Mouse (Mus musculus) splenic B cell, adult 2 months (primary cell): Measurements from ENCODE around the gene Hint2.

ENCODE experiments used
- DNase-seq: peaks from one replicate; pipeline ENCODE4 v3.0.0-alpha.2; 2011; ENCODE audit warnings: low read depth, low spot score
- H3K27me3 ChIP-seq: 2 replicates; pipeline ENCODE4 v1.6.1; 2012; ENCODE audit warnings: mild to moderate bottlenecking, low read length, moderate library complexity, mixed read lengths; ENCODE audit not compliant: control insufficient read depth, poor library complexity, insufficient read depth, severe bottlenecking
- H3K36me3 ChIP-seq: 2 replicates; pipeline ENCODE4 v1.6.1; 2012; ENCODE audit warnings: mild to moderate bottlenecking, low read length, moderate library complexity, mixed read lengths; ENCODE audit not compliant: control insufficient read depth, poor library complexity, insufficient read depth, severe bottlenecking

The Hint2 gene

DNA sequence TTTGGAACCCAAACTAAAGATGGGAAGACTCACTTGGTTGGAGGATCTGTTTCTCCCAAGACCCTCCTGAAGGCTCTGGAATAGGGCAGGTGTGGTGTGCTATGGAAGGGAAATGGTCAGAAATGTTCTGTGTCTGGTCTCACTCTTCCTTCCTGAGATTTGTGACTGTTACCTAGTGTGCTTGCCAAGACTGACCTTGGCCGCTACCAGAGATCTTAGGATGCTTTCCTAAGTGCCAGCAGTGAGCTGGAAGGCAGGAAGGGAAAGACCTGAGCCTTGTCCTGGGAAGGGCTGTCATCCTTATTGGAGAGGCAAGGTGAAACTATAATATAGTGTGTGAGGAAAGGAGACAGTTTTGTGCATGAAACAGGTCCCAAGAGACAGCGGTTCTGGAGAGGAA, 22.5 kb downstream of the Hint2 start:
- DNase-seq = no peak
- Histone ChIP-seq H3K27me3 (no peaks in the 10 kb centered on the region), H3K36me3 (no peaks in the 10 kb centered on the region)

DNA sequence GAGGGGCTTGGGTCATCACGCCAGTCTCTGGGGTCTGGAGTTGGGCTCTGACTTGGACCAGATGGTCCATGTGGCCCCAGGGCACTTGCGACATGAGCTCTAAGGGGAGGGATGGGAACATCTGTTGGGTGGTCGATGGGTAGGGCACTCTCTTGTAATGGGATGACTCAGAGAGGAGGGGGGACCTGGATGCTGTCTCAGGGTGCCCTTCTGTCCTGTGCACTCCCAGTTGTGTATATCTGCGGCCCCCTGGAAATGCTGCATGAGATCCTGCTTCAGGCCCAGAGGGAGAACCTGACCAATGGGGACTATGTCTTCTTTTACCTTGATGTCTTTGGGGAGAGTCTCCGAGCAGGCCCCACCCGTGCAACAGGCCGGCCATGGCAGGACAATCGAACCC, 23.0 kb downstream of the Hint2 start:
- H3K36me3 ChIP-seq = no peaks in the 10 kb centered on the region
- H3K27me3 ChIP-seq = no peaks in the 10 kb centered on the region
- DNase-seq = no peak

DNA sequence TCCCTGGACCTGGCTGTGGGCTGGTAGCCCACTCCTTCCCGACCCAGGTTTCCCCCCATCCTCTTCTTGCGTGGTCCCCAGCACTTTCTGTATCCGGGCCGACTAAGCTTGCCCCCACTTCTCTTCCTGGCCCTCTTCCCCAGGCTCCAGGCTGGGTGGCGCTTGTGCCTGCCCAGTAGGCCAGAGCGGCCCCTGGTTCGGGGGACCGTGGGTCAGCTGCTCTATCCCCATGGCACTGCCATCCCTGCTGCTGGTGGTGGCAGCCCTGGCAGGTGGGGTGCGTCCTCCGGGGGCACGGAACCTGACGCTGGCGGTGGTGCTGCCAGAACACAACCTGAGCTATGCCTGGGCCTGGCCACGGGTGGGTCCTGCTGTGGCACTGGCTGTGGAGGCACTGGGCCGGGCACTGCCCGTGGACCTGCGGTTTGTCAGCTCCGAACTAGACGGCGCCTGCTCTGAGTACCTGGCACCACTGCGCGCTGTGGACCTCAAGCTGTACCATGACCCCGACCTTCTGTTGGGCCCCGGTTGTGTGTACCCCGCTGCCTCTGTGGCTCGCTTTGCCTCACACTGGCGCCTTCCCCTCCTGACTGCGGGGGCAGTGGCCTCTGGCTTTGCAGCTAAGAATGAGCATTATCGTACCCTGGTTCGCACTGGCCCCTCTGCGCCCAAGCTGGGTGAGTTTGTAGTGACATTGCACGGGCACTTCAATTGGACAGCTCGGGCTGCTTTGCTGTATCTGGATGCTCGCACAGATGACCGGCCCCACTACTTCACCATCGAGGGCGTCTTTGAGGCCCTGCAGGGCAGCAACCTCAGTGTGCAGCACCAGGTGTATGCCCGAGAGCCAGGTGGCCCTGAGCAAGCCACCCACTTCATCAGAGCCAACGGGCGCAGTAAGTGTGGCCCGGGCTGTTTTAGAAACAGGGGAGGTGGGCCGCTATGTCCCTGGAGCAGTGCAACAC, 24.0 kb downstream of the Hint2 start:
- Histone ChIP-seq H3K27me3 (no peaks in the 10 kb centered on the region), H3K36me3 (no peaks in the 10 kb centered on the region)
- no peak for DNase-seq

DNA sequence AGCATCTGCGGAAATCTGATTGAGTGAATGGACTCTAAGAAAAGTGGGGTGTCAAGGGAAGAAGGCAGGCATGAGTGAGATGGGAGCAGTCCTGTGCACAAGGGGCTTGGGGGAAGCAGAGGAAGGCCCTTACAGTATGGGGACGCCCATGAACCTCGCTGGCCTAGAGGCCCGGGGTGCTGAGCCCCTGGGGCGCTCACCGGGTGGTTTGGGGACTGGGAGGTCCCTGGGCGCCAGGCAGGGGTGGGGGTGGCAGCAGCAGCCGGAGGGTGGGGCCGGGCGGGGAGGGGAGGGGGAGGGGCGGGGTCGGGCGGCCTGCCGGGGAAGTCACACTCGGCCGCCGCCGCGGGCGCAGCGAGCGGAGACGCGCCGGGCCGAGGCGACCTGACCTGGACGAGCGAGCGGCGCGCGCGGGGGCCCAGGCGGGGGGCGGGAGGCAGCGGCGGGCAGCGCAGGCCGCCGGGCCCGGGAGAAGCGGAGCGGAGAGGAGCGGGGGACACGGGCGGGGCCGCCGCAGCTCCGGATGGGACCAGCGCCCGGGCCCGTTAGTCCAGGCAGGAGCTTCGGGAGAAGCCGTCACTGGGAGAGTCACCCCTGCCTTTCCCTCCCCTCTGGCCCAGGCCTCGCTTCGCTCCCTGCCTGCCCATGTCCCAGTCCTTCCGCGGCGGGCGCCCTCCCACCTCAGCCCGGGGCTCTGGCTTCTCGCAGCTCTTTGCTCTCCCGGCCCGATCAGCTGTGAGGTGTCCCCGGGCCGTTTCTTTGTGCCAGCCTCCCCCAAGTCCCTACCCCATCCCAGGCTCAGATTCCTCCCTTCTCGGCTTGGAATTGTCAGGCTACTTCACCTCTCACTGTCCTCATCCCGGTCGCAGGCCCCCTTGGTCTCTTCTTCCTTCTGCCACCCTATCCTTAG, 25.0 kb downstream of the Hint2 start, which contains the start of gene Npr2:
Npr2 (plus strand) TSS at position 890 of the 910 bp plus-strand sequence.
- Histone ChIP-seq H3K36me3 (no peaks in the 10 kb centered on the region), H3K27me3 (no peaks in the 10 kb centered on the region)
- no peak for DNase-seq

DNA sequence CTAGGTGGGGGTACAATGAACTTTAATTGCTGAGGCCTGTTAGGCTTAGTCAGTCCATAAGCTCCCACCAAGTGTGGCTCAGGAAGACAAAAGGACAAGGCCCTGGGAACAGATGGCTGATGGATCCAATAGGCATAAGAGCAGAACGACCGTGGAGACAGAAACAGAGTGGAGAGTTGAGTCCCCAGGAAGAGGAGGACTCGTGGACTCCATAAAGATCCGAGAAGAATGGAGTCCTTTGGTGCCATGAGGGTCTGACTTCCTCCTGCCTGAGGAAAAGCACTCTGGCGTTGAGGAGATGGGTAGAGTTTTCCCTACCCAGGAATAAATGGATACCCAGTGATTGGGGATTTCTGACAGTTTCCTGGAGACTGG, 25.6 kb downstream of the Hint2 start:
- H3K27me3 ChIP-seq = no peaks in the 10 kb centered on the region
- DNase-seq = no peak
- H3K36me3 ChIP-seq = no peaks in the 10 kb centered on the region

DNA sequence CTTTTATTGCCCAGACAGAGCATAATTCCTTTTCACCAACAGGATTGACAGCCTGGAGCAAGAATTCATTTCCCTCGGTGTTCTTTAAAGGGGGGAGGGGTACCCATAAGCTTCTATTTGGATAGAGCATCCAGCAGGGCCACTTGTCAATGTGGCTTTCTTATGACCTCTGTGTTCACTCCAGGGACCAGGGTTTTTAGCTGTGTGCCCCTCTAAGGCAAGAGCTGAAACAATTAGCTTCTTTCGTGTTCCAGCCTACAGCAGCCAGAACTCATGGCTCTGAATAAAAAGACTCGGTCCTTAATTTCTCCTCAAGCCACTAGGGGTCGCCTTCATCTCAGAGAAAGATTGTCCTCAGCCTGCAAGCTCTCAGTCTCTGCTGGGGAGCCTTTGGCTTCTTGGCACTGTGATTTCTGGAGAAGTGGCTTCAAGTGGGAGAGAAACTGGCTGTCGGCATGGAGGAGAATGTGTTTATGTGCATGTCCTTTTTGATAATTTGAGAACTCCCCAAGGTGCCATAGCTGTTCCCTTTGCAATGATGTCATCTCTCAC, 26.2 kb downstream of the Hint2 start:
- DNase-seq = peak; percentile 83
- Histone ChIP-seq H3K27me3 (no peaks in the 10 kb centered on the region), H3K36me3 (no peaks in the 10 kb centered on the region)

DNA sequence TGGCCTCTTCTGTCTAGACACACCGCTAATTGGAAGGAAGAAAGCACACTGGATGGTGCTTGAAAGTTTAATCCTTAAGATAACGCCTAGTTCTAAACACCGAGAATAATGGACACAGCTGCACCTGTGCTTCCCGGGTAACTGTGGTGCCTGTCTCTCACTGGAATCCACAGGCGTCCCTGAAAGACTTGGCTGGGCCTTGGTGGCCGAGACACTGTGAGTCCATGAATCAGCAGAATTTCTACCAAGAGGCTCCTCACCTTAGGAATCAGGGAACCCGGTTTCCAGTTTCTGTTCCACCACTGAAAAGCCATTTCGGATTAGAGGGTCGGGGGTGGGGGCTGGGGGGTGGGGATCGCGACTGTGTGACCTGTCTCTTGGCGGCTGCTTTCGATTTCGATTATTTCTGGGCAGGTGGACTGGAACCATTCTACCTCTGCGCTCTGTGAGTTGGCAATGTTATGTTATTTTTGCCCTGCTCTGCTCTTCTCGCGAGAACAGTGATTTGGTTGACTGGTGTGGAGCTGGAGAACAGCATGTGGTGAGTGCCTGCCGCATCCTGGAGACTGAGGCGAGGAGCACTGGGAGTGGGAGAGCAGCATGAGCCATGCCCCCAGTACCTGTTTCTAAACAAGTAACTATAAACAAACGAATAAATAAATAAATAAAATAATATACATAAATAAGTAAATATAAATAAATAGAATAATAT, 27.0 kb downstream of the Hint2 start:
- DNase-seq = no peak
- Histone ChIP-seq H3K27me3 (no peaks in the 10 kb centered on the region), H3K36me3 (no peaks in the 10 kb centered on the region)

DNA sequence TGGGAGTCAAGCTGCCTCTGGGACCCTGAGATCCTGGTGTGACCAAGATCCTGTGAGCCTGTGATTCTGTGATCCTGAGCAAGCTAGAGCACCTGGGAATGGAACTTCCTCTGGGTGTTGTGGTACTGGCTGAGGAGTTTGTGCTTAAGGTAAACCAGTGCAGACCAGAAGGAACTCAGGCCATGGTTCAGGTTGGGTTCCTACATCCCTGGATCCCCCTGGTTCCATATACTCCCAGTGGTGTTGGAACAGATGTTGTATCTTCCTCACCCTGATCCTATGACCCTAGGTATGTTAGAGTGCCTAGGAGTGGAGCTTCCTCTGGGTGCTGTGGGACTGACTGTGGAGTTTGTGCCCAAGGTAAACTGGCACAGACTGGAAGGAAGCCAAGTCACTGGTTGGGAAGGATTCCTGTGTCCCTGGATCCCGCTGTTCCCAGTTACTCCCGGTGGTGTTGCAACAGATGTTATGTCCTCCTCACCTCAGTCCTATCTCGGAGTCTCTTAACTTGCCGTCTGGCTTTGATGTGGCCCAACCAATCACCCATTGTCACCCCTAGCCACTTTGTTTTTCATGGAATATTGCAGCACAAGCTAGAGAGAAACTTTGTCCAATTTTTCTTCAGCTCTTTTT, 36.0 kb downstream of the Hint2 start:
- DNase-seq = no peak
- no peaks in the 10 kb centered on the region for H3K36me3 ChIP-seq
- no peaks in the 10 kb centered on the region for H3K27me3 ChIP-seq

DNA sequence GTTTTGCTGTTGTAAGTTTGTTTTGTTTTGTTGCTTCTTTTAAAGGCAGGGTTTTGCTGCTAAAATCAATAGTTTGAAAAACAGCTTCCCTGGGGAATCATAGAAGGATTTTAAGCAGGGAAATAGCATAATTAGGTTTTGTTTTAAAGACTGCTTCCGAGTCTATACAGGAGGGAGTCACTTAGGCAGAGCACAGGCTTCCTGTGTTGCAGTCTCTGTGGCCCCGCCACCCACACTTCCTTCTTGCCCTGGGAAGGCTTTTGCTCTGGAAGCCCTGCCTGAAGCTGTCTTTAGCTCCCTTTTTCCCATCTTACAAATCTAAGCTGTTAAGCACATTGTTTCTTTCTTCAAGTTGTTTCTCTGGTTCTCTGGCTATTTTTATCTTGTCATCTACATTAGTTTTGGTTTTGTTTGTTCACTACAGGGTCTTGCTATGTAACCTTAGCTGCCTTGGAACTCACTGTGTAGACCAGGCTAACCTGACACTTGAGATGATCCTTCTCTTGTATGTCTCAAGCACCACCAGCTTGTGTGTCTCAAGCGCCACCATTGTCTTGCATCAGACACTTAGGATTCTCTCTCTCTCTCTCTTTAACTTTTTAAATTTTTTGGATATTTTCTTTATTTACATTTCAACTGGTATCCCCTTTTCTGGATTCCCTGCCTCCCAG, 43.1 kb downstream of the Hint2 start:
- DNase-seq = no peak

DNA sequence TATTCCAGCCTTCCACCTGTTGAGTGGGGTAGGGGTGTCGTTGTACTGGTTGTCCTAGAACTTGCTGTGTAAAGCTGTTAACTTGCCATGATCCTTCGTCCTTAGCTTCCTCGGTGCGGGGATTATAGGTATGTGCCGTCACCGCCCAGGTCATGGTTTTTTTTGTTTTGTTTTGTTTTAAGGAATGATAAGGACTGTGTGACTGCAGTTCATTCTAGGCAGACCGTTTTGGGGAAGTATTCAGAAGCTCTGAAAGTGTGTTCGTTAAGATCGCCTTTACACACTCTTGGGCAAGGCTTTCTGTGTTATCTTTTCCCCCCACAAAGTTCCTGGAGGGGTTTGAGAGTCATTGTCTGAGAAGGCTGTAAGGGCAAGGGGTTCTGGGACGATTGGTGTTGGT, 43.7 kb downstream of the Hint2 start:
- no peaks in the 10 kb centered on the region for H3K27me3 ChIP-seq
- H3K36me3 ChIP-seq = no peaks in the 10 kb centered on the region
- DNase-seq = no peak

More for the DNA sequence above, 43.1 kb downstream of the Hint2 start:
- Histone ChIP-seq H3K36me3 (no peaks in the 10 kb centered on the region), H3K27me3 (no peaks in the 10 kb centered on the region)

DNA sequence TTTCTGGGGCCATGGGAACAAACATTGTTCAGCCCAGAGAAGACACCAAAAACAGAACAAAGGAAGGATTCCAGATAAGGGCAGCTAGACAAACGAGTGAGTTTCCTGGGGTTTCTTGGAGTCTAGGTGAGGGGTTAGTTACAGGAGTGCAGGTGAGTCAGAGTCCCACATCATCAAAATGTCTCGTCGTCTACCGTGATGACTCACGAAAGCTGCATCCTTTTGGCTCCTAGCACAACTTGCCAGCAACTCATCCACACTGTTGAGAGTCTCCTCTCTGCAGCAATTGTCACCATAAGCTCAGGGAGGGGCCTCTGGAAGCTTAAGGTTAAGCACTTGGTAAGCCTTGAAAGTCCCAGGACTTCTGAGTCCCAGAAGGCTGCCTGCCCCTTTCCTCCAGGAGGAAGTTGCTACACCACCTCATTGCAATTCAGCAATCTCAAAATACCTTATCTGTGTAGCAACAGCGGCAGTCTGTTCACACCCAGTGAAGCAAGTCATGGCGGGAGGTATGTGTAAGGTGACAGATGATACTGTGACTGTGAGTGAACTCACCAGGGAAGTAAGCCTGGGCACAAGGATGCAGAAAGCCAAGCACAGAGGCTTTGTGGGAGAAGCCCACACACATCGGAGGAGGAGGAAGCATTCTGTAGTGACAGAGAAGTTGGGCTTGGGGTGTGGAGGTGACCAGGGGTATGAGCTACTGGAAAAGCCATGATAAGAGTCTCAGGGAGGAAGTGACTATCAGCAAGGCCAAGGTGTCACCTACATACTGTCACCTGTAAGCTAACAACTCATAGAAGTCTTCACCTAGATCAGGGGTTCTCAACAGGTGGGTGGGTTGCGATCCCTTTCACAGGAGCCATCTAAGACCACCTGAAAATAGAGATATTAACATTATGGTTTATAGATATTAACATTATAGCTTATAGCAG, 51.2 kb downstream of the Hint2 start:
- H3K36me3 ChIP-seq = no peaks in the 10 kb centered on the region
- no peak for DNase-seq
- no peaks in the 10 kb centered on the region for H3K27me3 ChIP-seq
